24 mouse cellular contexts compared by ENCODE assay signal in the genomic region with DNA sequence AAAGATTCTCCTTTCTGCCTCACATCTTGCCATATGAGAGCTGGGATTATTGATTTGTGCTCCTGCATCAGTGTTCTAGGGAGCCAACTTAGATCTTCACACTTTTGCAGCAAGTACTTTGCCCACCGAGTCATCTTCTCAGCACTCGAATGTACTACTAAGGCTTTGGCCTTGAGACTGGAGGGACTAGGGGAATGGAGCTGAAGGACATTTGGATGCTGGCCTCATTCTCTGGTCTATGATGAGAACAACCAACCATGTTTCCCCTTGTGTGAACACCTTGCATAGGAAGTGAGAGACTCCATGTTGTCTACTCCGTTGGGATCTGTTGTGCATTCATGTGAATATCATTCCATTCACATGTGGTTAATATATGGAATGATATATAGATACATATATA.
"Had no signal": no experiment of that assay in that cellular context is flagged by ENCODE, and none has a peak within 500 bp of the region (broad histone marks: within the 10 kb centered on the region; RNA-seq: fewer than 3 reads in every experiment).

No protein-coding gene starts in this region.

- ATAC-seq: hindbrain, embryonic 16.5 days; inflammation-experienced regulatory T-cells, adult 6 months; intestine, postnatal 0 days had no signal

- H3K27ac ChIP-seq: gastrocnemius, adult 2 months; heart, embryonic 13.5 days; heart, embryonic 15.5 days; hindbrain, embryonic 10.5 days; hindbrain, embryonic 12.5 days; hindbrain, embryonic 14.5 days; layer of hippocampus, adult 2 months; left cerebral cortex, adult 2 months; limb, embryonic 10.5 days; limb, embryonic 12.5 days; liver, embryonic 13.5 days had no signal

- H3K36me3 ChIP-seq: heart, embryonic 13.5 days; heart, embryonic 15.5 days; hindbrain, embryonic 10.5 days; hindbrain, embryonic 12.5 days; limb, embryonic 10.5 days; limb, embryonic 12.5 days; liver, embryonic 13.5 days had no signal

- H3K9ac ChIP-seq: heart, embryonic 13.5 days; heart, embryonic 15.5 days; hindbrain, embryonic 12.5 days; hindbrain, embryonic 14.5 days; limb, embryonic 12.5 days; liver, embryonic 13.5 days had no signal

- H3K4me2 ChIP-seq: heart, embryonic 11.5 days; heart, embryonic 13.5 days; heart, embryonic 15.5 days; hindbrain, embryonic 12.5 days; hindbrain, embryonic 14.5 days; limb, embryonic 12.5 days; liver, embryonic 13.5 days had no signal

- H3K9me3 ChIP-seq: heart, embryonic 13.5 days; heart, embryonic 15.5 days; hindbrain, embryonic 10.5 days; hindbrain, embryonic 12.5 days; limb, embryonic 10.5 days; limb, embryonic 12.5 days; liver, embryonic 13.5 days had no signal

- H3K27me3 ChIP-seq: heart, embryonic 13.5 days; heart, embryonic 15.5 days; hindbrain, embryonic 12.5 days; liver, embryonic 13.5 days had no signal

- DNase-seq: gastrocnemius, adult 2 months; gastrocnemius, postnatal 10 days; gastrocnemius, postnatal 25 days; heart, postnatal 4 days; kidney, adult 18-20 months; kidney, adult 8-10 months; kidney, postnatal 10 days; kidney, postnatal 25 days; kidney, postnatal 4 days; liver; liver, embryonic 13.5 days had no signal

- H3K4me1 ChIP-seq: liver, embryonic 13.5 days had no signal

- H3K4me3 ChIP-seq: gastrocnemius, adult 2 months; heart, embryonic 13.5 days; heart, embryonic 15.5 days; hindbrain, embryonic 10.5 days; hindbrain, embryonic 12.5 days; layer of hippocampus, adult 2 months; left cerebral cortex, adult 2 months; limb, embryonic 10.5 days; limb, embryonic 12.5 days; liver, embryonic 13.5 days had no signal
